Mouse (Mus musculus): ENCODE measurements around the gene Plk1. TPM values are rescaled to one million over a fixed set of nuclear protein-coding genes. Genes with fewer than 3 reads are reported as not detected.

Gene Plk1
- polyA plus RNA-seq (2012; ENCODE audit: insufficient read depth, insufficient read length, missing spikeins): 28.0 and 31.9 TPM in 2 replicates

DNA sequence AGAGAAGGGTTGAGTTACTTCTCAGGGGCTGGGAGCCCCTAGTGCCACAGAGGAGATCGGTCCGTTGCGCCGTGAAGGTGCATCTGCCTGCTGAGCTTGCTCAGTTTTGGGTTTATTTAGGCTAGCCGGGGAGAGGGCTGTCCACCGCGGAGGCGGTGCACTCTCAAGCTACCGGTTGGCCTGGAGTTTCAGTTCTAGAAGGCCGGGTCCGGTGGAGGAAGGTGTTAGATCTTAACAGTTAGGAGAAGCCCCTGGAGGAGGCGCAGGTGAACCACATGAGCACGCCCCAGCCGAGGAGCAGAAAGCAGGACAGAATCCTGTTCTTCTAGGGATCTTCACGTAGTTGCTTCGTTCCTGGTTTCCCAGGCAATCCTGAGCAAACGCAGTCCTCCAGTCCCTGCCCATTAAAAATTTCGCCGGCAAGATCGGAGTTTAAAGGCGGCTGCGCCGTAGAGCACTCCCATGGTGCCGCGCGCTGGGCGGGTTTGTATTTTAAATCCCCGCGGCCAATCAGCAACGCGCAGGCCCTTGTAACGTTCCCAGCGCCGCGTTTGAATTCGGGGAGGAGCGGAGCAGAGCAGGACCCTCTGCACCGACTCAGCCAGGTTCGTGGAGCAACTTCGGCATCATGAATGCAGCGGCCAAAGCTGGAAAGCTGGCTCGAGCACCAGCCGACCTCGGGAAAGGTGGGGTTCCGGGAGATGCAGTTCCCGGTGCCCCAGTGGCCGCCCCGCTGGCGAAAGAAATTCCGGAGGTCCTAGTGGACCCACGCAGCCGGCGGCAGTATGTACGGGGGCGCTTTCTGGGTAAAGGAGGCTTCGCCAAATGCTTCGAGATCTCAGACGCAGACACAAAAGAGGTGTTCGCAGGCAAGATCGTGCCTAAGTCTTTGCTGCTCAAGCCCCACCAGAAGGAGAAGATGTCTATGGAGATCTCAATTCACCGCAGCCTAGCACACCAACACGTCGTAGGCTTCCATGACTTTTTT, at the start of gene Plk1:
Gene Plk1 (plus strand): TSS at position 525 of the 988 bp plus-strand sequence.
- H3K4me1 ChIP-seq (ENCODE audit: control insufficient read depth, insufficient read depth, low read length): peaks cover 9% of the 10 kb centered on the region
- H3K4me3 ChIP-seq (ENCODE audit: insufficient read depth, low read length): peak within 1 kb of the TSS; percentile 87
- H3K27ac ChIP-seq (ENCODE audit: insufficient read depth, low read depth, low read length): peak within 1 kb of the TSS; percentile 39; the same call in 1 of the 2 replicates
- TF ChIP-seq CTCF (IDR thresholded peaks at IDR 0.05; ENCODE audit: low read depth, low read length): no peak
- TF ChIP-seq POLR2A (IDR thresholded peaks at IDR 0.05; ENCODE audit: borderline replicate concordance, low read depth, low read length): no peak

GRCm38 (mm10) chr7:122123518-122123917, 35.7 kb upstream of the Plk1 start:
- TF ChIP-seq CTCF (IDR thresholded peaks at IDR 0.05; ENCODE audit: low read depth, low read length) (no peak), POLR2A (IDR thresholded peaks at IDR 0.05; ENCODE audit: borderline replicate concordance, low read depth, low read length) (no peak)
- Histone ChIP-seq H3K4me1 (ENCODE audit: control insufficient read depth, insufficient read depth, low read length) (no peaks in the 10 kb centered on the region), H3K4me3 (ENCODE audit: insufficient read depth, low read length) (no peak overlapping the region), H3K27ac (ENCODE audit: insufficient read depth, low read depth, low read length) (no peak overlapping the region)

- Histone ChIP-seq H3K4me3 (ENCODE audit: insufficient read depth, low read length) (no peak overlapping the region), H3K27ac (ENCODE audit: insufficient read depth, low read depth, low read length) (no peak overlapping the region), H3K4me1 (ENCODE audit: control insufficient read depth, insufficient read depth, low read length) (no peaks in the 10 kb centered on the region)
- TF ChIP-seq POLR2A (IDR thresholded peaks at IDR 0.05; ENCODE audit: borderline replicate concordance, low read depth, low read length): no peak
- TF ChIP-seq CTCF (IDR thresholded peaks at IDR 0.05; ENCODE audit: low read depth, low read length): no peak
These were observed 33.6 kb upstream of the Plk1 start for GRCm38 (mm10) chr7:122125636-122126035.

- Histone ChIP-seq H3K27ac (ENCODE audit: insufficient read depth, low read depth, low read length) (no peak overlapping the region), H3K4me3 (ENCODE audit: insufficient read depth, low read length) (no peak overlapping the region), H3K4me1 (ENCODE audit: control insufficient read depth, insufficient read depth, low read length) (peaks cover 4% of the 10 kb centered on the region)
- TF ChIP-seq CTCF (IDR thresholded peaks at IDR 0.05; ENCODE audit: low read depth, low read length): no peak
- TF ChIP-seq POLR2A (IDR thresholded peaks at IDR 0.05; ENCODE audit: borderline replicate concordance, low read depth, low read length): no peak
These were observed 32.3 kb upstream of the Plk1 start for GRCm38 (mm10) chr7:122126946-122127345.

GRCm38 (mm10) chr7:122131834-122132233, 27.4 kb upstream of the Plk1 start:
- TF ChIP-seq POLR2A (IDR thresholded peaks at IDR 0.05; ENCODE audit: borderline replicate concordance, low read depth, low read length) (no peak), CTCF (IDR thresholded peaks at IDR 0.05; ENCODE audit: low read depth, low read length) (no peak)
- peaks cover 6% of the 10 kb centered on the region for H3K4me1 ChIP-seq (ENCODE audit: control insufficient read depth, insufficient read depth, low read length)
- no peak overlapping the region for H3K27ac ChIP-seq (ENCODE audit: insufficient read depth, low read depth, low read length)
- H3K4me3 ChIP-seq (ENCODE audit: insufficient read depth, low read length): no peak overlapping the region

GRCm38 (mm10) chr7:122132497-122133337, 26.5 kb upstream of the Plk1 start, which contains the start of the genes Palb2 and Dctn5:
Palb2 (minus strand) TSS chr7:122132985.
Dctn5 (plus strand) TSS chr7:122133041.
- TF ChIP-seq CTCF (IDR thresholded peaks at IDR 0.05; ENCODE audit: low read depth, low read length) (no peak), POLR2A (IDR thresholded peaks at IDR 0.05; ENCODE audit: borderline replicate concordance, low read depth, low read length) (no peak; the same call in 1 of the 2 replicates)
- peak within 1 kb of the TSS; percentile 82 for H3K27ac ChIP-seq (ENCODE audit: insufficient read depth, low read depth, low read length)

GRCm38 (mm10) chr7:122133338-122133625, 26.0 kb upstream of the Plk1 start:
- TF ChIP-seq CTCF (IDR thresholded peaks at IDR 0.05; ENCODE audit: low read depth, low read length) (no peak), POLR2A (IDR thresholded peaks at IDR 0.05; ENCODE audit: borderline replicate concordance, low read depth, low read length) (no peak)
- Histone ChIP-seq H3K27ac (ENCODE audit: insufficient read depth, low read depth, low read length) (peak overlapping the region; percentile 82), H3K4me3 (ENCODE audit: insufficient read depth, low read length) (peak overlapping the region; percentile 78), H3K4me1 (ENCODE audit: control insufficient read depth, insufficient read depth, low read length) (peaks cover 13% of the 10 kb centered on the region)

More at GRCm38 (mm10) chr7:122132497-122133337, 26.5 kb upstream of the Plk1 start, which contains the start of the genes Palb2 and Dctn5:
- Histone ChIP-seq H3K4me3 (ENCODE audit: insufficient read depth, low read length) (peak within 1 kb of the TSS; percentile 78), H3K4me1 (ENCODE audit: control insufficient read depth, insufficient read depth, low read length) (peaks cover 11% of the 10 kb centered on the region)

GRCm38 (mm10) chr7:122135070-122135469, 24.2 kb upstream of the Plk1 start:
- Histone ChIP-seq H3K27ac (ENCODE audit: insufficient read depth, low read depth, low read length) (no peak overlapping the region), H3K4me3 (ENCODE audit: insufficient read depth, low read length) (no peak overlapping the region), H3K4me1 (ENCODE audit: control insufficient read depth, insufficient read depth, low read length) (peaks cover 27% of the 10 kb centered on the region)
- TF ChIP-seq CTCF (IDR thresholded peaks at IDR 0.05; ENCODE audit: low read depth, low read length) (no peak), POLR2A (IDR thresholded peaks at IDR 0.05; ENCODE audit: borderline replicate concordance, low read depth, low read length) (no peak)

DNA sequence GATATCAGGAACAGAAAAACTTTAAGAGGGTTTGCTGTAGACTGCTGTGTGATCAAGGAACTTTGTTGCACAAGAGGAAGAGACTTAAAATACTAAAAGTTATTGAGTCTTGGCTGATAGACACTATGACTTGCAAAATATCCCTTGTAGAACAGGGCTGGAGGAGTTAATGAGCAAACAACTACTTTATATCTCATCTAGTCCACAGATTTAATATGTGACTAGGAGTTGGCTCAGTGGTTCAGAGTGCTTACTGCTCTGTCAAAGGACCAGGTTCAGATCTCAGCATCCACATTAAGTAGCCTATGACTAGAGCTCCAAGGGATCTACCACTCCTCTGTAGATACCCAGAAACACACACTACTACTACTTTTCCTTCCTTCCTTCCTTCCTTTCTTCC, 22.2 kb upstream of the Plk1 start:
- Histone ChIP-seq H3K27ac (ENCODE audit: insufficient read depth, low read depth, low read length) (peak overlapping the region; percentile 67), H3K4me3 (ENCODE audit: insufficient read depth, low read length) (no peak overlapping the region), H3K4me1 (ENCODE audit: control insufficient read depth, insufficient read depth, low read length) (peaks cover 23% of the 10 kb centered on the region)
- TF ChIP-seq CTCF (IDR thresholded peaks at IDR 0.05; ENCODE audit: low read depth, low read length) (no peak), POLR2A (IDR thresholded peaks at IDR 0.05; ENCODE audit: borderline replicate concordance, low read depth, low read length) (no peak)
